Mouse (Mus musculus): Measurements from ENCODE around the gene Galm. TPM values are rescaled to one million over a fixed set of nuclear protein-coding genes. Genes with fewer than 3 reads are reported as not detected.
A peak's percentile ranks its signal among the peaks of the same experiment; 100 is the strongest.

The Galm gene
- total RNA-seq (2021): 10 to 100 TPM; 11.0 to 12.4 TPM
- long read RNA-seq, experiment 1, transcript Galm-201 (7 exons, 2,314 nt): major isoform, 15 of 20 reads
- long read RNA-seq, experiment 1, partial matches to known transcripts: 2 of 20 reads
- long read RNA-seq, experiment 1, other reads (novel, unspliced or antisense): 3 of 20 reads
- long read RNA-seq, experiment 2, transcript Galm-201 (7 exons, 2,314 nt): major isoform, 14 of 18 reads
- long read RNA-seq, experiment 2, partial matches to known transcripts: 0 of 18 reads
- long read RNA-seq, experiment 2, other reads (novel, unspliced or antisense): 4 of 18 reads

DNA sequence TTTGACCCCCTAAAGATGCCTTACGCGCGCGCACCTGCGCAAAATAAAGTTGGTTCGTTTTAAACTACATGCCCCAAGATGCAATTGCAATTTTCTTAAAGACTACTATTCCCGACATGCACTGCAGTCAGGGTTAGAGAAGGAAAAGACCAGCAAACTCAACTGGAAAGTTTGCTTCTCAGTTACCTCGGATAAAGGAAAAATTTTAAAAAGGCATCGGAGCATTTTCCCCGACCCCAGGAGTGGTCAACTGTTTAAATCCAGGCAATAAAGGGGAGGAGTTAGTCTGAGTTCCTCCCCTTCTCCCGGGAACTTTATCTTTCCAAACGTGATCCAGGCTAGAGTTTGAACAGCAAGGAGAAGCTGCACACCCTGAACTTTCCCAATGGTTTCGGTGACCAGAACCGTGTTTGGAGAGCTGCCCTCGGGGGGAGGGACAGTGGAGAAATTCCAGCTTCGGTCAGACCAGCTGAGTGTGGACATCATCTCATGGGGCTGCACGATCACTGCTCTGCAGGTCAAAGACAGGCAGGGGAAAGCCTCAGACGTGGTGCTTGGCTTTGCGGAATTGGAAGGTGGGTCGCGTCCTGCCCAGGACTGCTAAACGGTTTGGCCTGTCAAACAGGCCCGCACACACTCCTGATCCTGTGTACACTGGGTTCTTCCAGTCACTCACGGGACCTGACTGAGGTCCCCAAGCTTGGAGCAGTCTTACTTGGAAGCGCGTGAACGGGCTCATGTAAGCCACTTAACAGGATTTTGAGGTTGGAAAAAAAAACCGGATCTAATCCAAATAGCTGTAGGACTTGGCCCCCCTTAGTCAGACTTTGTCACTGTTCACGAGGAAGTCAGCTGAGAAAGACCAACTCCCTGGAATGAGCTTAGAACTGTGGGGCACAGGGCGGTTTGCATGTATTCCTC is at the start of gene Galm:
Galm (plus strand) TSS at position 141 of the 921 bp plus-strand sequence.
- intact Hi-C loops (cut with DNase I): loop anchor here (2.0 to 5.0 kb wide), 2 partner anchors 40 to 67 kb away; no protein-coding TSS in a partner anchor
- DNase-seq: peak; percentile 72 to 79

DNA sequence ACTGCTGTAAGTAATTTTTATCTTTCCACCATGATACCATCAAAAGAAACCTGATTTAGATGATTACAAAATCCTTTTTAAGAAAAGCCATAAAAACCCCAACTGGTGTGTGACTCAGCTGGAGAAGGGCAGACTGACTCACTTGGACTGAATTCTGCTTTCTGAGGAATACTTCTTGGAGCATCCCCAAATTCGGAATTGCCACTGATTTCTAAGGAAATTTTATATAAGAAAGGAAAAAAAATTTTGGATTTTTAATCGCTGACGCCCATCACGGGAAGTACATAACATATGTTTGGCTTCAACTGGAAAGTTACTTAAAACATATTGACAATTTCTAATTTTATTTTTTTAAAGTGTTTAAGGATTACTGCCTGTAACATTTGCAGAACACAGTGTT is 48.5 kb upstream of the Galm start:
- intact Hi-C loops (cut with DNase I): no loop called here
- no peak for DNase-seq

DNA sequence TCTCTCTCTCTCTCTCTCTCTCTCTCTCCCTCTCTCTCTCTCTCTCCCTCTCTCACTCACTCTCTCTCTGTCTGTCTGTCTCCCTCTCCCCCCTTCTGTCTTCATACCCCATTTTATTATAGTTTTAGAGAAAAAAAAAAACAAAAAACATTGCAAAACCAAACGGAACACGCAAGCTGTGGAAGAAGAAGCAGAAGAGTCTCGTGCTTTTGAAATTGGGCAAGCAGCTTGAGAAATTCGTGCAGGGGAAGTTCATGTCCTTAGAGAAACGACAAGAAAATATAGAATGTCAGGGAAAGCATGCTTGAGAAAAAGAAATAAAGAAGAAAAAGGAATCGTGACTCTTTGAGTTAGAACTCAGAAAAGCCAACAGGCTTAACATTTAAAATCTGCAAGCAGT is 44.0 kb upstream of the Galm start:
- no peak for DNase-seq
- intact Hi-C loops (cut with DNase I): no loop called here

DNA sequence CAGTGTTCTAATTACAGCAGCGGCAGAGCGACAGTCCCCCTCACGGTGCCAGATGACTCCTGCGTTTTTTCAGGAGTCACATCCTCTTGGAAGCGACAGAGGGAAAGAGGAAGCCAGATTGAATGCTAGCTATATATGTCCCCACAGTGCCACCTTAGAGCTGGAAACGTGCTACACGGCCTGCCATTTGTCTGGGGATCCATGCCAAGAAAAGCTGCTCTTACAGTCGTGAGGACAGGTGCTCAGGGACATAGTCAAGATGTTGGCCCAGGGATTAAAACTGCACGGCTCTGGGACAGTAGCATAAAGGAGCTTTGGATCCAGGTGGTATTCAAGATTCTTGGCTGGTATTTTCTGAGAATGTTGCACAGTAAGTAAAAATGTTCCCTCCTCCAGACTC is 42.8 kb upstream of the Galm start:
- no peak for DNase-seq
- intact Hi-C loops (cut with DNase I): no loop called here

DNA sequence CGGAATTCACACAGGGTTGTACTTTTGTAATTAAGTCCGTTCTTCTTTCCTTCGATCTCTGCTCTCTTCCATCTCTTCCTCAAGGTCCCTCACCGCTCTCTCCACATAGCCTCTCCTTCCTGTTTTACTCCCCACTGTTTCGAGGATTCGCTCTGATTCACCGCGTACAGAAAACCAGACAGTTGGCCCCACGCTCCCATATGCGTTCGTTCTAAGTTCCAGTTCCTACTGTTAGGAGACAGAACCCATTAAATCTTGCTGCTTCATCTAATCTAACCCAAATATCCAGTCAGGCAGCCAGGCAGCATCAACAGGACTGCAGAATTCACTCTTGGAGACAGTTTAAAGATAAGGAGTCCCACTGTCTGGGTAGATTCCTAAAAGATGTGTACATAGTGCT is 40.7 kb upstream of the Galm start:
- intact Hi-C loops (cut with DNase I): no loop called here
- DNase-seq: no peak

DNA sequence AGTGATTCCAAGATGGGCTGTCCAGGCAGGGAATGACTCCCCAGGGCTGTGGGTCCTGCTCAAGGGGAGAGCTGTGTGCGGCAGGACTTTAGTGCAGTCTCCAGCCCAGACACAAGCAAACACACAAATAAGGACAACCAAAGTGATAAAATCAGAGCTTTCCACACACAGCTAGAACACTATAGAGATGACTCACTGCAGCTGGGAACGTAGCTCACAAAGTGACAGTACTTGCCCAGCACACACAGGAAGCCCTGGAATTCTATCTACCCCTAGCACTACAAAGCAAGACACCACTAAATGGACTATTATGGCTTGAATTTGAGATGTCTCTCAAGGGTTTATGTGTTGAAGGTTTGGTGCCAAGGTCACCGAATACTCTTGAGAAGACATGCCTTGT is 39.1 kb upstream of the Galm start:
- DNase-seq: no peak
- intact Hi-C loops (cut with DNase I): no loop called here

DNA sequence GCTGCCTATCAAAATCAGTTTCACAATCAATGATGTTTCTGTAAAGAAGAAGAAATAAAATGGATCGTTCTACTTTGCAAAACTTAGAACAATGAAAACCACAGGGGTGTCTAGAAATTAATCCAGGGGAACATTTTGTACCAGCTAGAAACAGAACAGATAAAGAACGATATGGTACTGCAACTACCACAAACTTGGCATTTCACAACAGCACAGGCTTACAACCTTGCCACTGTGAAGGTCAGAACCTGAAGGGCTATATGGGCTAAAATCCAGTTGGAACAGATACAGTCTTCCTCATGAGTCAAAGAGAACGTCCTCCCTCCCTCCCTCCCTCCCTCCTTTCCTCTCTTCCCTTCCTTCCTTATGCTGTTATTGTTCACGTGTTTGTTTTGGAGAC is 36.7 kb upstream of the Galm start:
- no peak for DNase-seq
- intact Hi-C loops (cut with DNase I): no loop called here

DNA sequence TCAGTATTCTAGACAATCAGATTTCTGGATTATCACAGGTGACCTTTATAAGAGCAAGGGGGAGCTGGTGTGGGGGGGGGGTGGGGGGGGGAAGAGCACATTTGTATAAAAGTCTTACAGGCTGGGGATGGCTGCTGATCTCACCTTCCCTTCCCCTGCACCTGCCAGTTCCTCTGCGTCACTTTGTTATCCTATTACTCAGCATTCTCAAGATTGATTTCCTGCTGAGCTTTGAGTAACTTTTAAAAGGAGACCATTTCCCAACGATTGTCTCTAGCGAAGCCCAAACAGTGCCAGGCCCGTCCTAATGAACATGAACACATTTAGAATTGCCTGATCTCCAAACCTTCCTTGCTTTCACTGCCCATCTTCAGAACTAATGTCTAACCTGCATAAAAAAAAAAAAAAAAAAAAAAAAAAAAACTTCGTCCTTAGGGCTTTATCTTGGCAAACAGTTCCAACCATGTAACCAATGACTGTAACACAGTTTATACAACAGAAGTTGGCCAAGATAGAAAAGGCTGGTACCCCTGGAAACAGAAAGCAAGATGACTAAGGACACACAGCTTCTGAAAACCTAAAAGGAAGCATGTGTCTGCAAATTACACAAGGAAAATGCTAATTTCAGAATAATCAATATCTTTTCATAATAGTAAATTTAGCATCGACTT is 35.3 kb upstream of the Galm start:
- no peak for DNase-seq
- intact Hi-C loops (cut with DNase I): no loop called here

DNA sequence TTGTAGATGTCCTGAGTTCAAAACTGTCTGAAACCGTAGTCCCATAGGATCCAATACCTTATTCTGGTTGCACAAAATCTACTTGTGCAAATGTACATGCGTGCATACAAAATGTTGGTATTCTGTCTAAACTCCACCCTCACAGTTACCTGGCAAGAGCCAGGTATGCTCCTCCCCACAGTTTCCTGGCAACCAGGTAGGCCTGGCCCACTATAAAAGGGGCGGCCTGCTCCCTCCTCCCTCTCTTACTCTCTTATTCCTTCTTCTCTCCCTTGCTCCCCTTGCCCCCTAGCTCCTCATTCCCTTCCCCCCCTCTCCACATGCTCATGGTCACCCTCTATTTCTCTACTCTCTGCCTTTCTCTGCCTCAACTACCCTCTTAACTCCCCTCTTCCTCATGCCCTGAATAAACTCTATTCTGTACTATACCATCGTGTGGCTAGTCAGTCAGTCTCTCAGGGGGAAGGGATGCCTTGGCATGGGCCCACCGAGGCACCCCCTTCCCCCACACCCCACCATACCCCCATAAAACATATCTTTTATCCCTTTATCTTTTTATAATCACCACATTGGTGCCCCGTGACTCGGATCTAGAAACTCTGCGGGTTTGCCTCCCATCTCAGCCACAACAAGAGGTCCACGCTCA is 31.9 kb upstream of the Galm start:
- no peak for DNase-seq
- intact Hi-C loops (cut with DNase I): no loop called here

DNA sequence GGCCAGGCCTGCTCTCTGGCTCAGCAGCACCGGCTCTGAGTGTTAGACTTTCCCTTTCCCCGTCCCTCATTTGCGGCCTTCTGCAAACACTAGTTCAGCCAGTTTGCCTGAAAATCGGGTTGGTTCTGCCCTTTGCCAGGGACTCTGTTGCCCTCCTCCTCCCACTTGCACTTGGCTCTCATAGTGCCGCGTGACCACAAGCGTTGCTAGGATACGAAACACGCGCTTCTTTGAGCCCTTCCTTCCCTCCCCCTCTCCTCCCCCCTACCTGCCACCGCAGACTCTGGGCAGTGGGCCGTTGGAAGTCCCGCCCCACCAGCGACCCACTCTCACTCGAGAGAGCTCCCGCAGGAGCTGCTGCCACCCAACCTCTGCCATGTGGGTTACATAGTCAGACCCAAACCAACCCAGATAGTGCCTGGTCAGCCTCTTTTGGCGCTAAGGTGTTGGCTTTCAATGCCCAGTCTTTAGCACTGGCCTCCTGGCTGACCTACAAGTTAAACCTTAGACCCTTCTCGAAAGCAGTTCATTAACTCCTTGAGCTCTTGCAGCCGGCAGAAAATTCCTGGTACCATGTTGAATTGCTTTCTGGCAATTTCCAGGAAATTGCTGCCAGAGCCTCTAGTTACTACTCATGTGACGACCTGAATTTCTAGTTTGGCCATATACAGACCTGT is 31.1 kb upstream of the Galm start:
- intact Hi-C loops (cut with DNase I): no loop called here

DNA sequence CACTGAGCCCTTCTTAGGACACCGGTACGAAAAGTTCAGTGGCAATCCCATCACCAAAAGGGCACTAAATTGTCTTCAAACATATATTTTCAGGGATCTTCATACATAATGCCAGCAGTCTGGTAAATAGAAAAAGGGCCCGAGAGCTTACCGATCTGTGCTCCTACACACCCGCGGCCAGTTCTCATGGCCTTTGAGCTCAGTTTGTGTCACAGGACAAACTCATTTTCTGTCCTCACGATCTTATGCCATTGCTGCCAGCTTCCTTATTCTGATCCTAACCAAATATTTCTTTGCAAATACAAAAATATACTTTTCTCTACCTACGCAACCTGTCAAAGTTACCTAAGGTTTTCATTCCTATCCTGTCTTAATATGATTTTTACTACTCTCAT is 30.6 kb upstream of the Galm start:
- intact Hi-C loops (cut with DNase I): no loop called here
- no peak for DNase-seq

More for the DNA sequence above, 31.1 kb upstream of the Galm start:
- DNase-seq: peak; percentile 7 to 44

DNA sequence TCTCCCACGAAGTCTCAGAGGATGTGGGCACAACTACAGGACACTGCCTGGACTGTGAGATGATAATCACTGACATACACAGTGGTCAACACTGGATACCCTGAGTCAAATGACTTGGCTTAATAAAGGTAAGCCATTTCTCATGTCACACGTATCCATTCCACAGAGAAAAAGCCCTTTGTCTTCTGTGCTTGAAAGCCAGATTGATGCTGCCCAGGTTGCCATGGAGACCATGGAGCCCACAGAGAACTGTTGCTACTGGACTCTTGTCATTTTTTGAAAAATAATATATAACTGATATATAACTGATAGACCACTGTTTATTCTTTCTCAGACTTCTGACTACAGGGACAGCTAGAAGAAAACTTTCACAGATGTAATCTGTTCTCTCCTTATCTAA is 30.1 kb upstream of the Galm start:
- intact Hi-C loops (cut with DNase I): no loop called here
- DNase-seq: no peak

DNA sequence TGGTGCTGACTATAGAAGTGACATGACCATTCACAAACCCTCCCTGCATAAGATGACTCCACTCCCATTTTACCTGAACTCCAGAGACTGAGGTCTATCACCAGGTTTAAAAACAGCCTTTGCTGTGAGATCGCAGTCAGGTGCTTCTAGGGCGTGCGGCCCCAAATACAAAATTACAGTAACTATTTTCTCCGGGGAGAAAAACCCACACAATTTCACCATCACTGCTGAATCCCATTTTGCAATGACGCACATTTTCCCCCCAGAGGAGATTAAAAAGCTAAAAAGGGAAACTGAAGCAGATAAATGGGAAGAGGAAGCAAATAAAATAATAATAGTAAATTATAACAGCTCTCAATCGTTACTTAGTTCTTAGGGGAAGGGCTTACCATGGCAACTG is 27.4 kb upstream of the Galm start:
- intact Hi-C loops (cut with DNase I): no loop called here
- no peak for DNase-seq

DNA sequence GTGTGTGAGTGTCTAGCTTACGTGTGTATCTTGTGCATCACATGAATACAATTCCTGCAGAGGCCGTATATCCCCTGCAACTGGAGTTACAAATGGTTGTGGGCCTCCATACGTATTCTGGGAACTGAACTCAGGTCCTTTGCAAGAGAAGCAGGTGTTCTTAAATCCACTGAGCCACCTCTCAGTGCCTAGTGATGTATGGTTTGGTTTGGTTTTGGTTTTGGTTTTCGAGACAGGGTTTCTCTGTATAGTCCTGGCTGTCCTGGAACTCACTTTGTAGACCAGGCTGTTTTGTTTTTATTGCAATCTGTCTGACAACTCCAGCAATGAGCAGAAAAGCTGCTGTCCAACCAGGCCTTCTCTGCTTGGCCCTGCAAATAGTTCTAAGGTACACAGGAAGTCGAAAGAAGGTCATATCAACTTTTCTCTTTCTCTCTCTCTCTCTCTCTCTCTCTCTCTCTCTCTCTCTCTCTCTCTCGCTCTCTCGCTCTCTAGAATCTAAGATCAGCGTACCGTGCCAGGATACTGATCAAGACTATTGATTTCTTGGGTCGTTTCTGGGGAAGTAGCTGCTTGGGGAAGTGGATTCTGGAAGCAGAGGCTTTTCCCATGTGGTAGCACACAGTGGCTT is 21.8 kb upstream of the Galm start:
- DNase-seq: no peak
- intact Hi-C loops (cut with DNase I): no loop called here

DNA sequence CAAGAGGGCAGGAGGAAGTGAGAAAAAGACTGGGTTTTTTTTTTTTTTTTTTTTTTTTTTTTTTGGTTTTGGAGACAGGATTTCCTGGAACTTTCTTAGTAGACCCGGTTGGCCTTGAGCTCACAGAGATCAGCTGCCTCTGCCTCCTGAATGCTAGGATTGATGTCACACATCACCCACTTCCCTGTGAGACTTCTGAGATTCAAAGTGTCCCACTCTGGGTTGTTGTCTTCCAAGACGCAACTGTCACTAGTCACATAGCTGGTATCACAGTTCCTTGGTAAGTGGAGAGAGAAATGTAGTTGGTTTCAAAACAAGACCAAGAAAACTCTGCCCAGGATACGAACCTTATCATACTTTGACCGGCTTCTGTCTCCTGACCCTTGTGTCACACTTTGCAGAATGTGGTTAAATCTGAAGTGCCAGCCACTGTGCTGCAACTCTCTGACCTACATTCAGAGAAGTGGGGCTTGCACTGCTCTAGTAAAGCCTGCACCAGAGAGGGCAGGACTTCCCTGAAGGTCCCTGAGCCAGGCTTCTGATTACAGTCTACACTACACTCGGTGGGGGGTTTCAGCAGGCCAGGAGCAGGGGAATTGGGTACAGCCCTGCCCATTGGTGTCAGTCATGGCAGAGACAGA is 14.5 kb upstream of the Galm start:
- DNase-seq: no peak
- intact Hi-C loops (cut with DNase I): no loop called here

DNA sequence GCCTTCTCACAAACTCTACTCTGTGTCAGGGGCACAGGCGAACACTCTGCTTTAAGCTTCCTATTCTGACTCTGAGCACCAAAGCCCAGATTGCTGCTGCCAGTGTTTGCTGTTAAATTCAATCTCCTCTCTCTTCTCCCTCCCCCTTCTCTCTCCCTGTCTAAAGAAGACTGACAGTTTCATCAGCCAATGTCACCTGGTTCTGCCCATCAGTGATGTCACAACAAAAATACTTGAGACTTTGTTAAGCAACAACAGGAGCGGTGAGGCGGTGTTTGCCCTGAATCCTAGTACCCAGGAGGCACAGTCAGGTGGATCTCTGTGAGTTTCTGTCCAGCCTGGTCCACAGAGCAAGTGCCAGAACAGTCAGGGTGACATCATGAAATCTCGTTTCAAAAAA is 13.8 kb upstream of the Galm start:
- intact Hi-C loops (cut with DNase I): no loop called here
- DNase-seq: no peak

DNA sequence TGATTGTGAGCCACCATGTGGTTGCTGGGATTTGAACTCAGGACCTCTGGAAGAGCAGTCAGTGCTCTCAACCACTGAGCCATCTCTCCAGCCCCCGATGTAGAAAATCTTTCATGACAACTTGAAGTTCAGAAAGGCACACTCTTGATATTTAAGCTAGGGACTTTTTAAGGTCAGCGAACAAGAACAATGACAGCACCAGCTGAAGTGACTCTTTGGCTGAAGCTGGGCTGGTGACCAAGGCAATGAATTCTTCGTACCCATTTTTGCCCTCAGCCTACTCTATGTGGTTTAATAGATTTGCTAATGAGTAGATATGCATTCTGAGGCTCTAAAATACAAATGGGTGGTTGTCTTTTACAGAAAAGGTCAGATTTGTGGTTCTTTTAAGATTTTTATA is 6.9 kb upstream of the Galm start:
- no peak for DNase-seq
- intact Hi-C loops (cut with DNase I): no loop called here

DNA sequence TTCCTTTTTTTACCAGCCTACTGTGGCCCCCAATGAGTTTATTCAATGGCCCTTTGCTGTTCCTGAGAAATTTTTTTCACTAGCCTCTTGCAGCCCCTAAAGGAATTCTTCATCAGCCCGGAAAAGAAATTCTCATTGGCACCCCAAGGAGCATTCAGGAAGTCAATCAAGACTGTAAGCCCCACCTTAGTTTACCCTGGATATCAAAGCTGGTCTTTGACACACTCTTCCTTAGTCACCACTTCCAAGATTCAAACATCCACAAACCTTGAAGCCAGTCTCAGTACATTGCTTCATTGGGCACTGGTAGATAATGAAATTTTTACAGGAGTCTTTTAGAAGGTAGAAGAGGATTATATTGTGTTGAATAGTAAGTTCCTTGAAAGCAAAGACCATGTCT is 5.4 kb upstream of the Galm start:
- intact Hi-C loops (cut with DNase I): no loop called here
- DNase-seq: no peak
